Mouse (Mus musculus) hindbrain, embryonic 10.5 days (tissue): ENCODE data around the gene Txndc5. TPM values are rescaled to one million over a fixed set of nuclear protein-coding genes. Genes with fewer than 3 reads are reported as not detected.

Source experiments
- DNase-seq: peaks from one replicate; pipeline ENCODE4 v3.0.0-alpha.2; 2017; ENCODE audit warnings: low spot score
- H3K27ac ChIP-seq: fragments of 300-500 bp; sonication (generic); 2 replicates; pipeline ENCODE4 v1.5.1; 2016; ENCODE audit warnings: mild to moderate bottlenecking, moderate library complexity
- H3K27me3 ChIP-seq: fragments of 300-500 bp; sonication (generic); 2 replicates; pipeline ENCODE4 v1.6.1; 2016; ENCODE audit warnings: mild to moderate bottlenecking; ENCODE audit not compliant: poor library complexity, insufficient read depth, severe bottlenecking
- H3K36me3 ChIP-seq: fragments of 300-500 bp; sonication (generic); 2 replicates; pipeline ENCODE4 v1.6.1; 2016; ENCODE audit warnings: mild to moderate bottlenecking, moderate library complexity
- H3K4me1 ChIP-seq: fragments of 300-500 bp; sonication (generic); replicated peaks from 2 replicates; pipeline ENCODE4 v1.6.1; 2016; ENCODE audit warnings: mild to moderate bottlenecking
- H3K4me3 ChIP-seq: fragments of 300-500 bp; sonication (generic); 2 replicates; pipeline ENCODE4 v1.5.1; 2016; ENCODE audit warnings: mild to moderate bottlenecking, moderate library complexity
- H3K9me3 ChIP-seq: fragments of 300-500 bp; sonication (generic); 2 replicates; pipeline ENCODE4 v1.6.1; 2016; ENCODE audit warnings: mild to moderate bottlenecking, moderate library complexity
- WGBS: fragments of 180-500 bp; shearing (Covaris S2); methylation state at CpG from one replicate; pipeline ENCODE4 v1.1.7; 2016; 5-methylcytosine and 5-hydroxymethylcytosine counted together
- polyA plus RNA-seq: library from polyadenylated mRNA; unstranded; fragments of >200 nt; fragmentation: Nextera tagmentation; extraction: Ambion mirVana; gene quantifications from 2 replicates; pipeline ENCODE4 v1.2.1, GENCODE M21; 2016

Txndc5 gene
- polyA plus RNA-seq, 1 experiment from 2014 or later, result 141 TPM

GRCm38 (mm10) chr13:38486767-38487166, 41.9 kb downstream of the Txndc5 start:
- Histone ChIP-seq H3K27ac (no peak overlapping the region), H3K4me1 (peaks cover 10% of the 10 kb centered on the region; the same call in 1 of the 2 replicates), H3K4me3 (no peak overlapping the region), H3K27me3 (no peaks in the 10 kb centered on the region), H3K36me3 (no peaks in the 10 kb centered on the region), H3K9me3 (no peaks in the 10 kb centered on the region)
- WGBS, result 89% methylated on average over 6 of the region's 6 CpGs
- DNase-seq, result no peak

- no peak overlapping the region for H3K4me3 ChIP-seq
- H3K9me3 ChIP-seq, result no peaks in the 10 kb centered on the region
- H3K27me3 ChIP-seq, result no peaks in the 10 kb centered on the region
- WGBS, result 75% methylated on average over 5 of the region's 5 CpGs
- DNase-seq, result no peak
- H3K27ac ChIP-seq, result no peak overlapping the region
- H3K36me3 ChIP-seq, result no peaks in the 10 kb centered on the region
- H3K4me1 ChIP-seq, result peaks cover 11% of the 10 kb centered on the region; the same call in 1 of the 2 replicates
Measured at GRCm38 (mm10) chr13:38484701-38485100, 43.9 kb downstream of the Txndc5 start.

GRCm38 (mm10) chr13:38481021-38481420, 47.6 kb downstream of the Txndc5 start:
- no peaks in the 10 kb centered on the region for H3K36me3 ChIP-seq
- H3K27ac ChIP-seq, result no peak overlapping the region
- H3K27me3 ChIP-seq, result no peaks in the 10 kb centered on the region
- no peaks in the 10 kb centered on the region for H3K9me3 ChIP-seq
- H3K4me1 ChIP-seq, result peaks cover 15% of the 10 kb centered on the region
- H3K4me3 ChIP-seq, result no peak overlapping the region
- WGBS, result 91% methylated on average over 7 of the region's 7 CpGs
- no peak for DNase-seq

- WGBS, result 31% methylated on average over 8 of the region's 8 CpGs
- Histone ChIP-seq H3K9me3 (no peaks in the 10 kb centered on the region), H3K4me1 (peaks cover 7% of the 10 kb centered on the region), H3K36me3 (no peaks in the 10 kb centered on the region), H3K27ac (peak overlapping the region; percentile 66), H3K4me3 (no peak overlapping the region), H3K27me3 (no peaks in the 10 kb centered on the region)
- peak; percentile 47 for DNase-seq
Measured at GRCm38 (mm10) chr13:38476936-38477335, 51.7 kb downstream of the Txndc5 start.

GRCm38 (mm10) chr13:38473497-38473896, 55.1 kb downstream of the Txndc5 start:
- Histone ChIP-seq H3K4me1 (peaks cover 5% of the 10 kb centered on the region), H3K27me3 (no peaks in the 10 kb centered on the region), H3K27ac (no peak overlapping the region), H3K9me3 (no peaks in the 10 kb centered on the region), H3K4me3 (no peak overlapping the region), H3K36me3 (no peaks in the 10 kb centered on the region)
- DNase-seq, result no peak
- 90% methylated on average over 6 of the region's 6 CpGs for whole genome bisulfite sequencing

GRCm38 (mm10) chr13:38472636-38473035, 56.0 kb downstream of the Txndc5 start:
- no peak overlapping the region for H3K4me3 ChIP-seq
- WGBS, result 93% methylated on average over 4 of the region's 4 CpGs
- no peak overlapping the region for H3K27ac ChIP-seq
- no peaks in the 10 kb centered on the region for H3K36me3 ChIP-seq
- peaks cover 5% of the 10 kb centered on the region for H3K4me1 ChIP-seq
- H3K27me3 ChIP-seq, result no peaks in the 10 kb centered on the region
- H3K9me3 ChIP-seq, result no peaks in the 10 kb centered on the region
- no peak for DNase-seq

GRCm38 (mm10) chr13:38470882-38471281, 57.7 kb downstream of the Txndc5 start:
- no peak overlapping the region for H3K27ac ChIP-seq
- no peaks in the 10 kb centered on the region for H3K36me3 ChIP-seq
- no peaks in the 10 kb centered on the region for H3K4me1 ChIP-seq
- no peak for DNase-seq
- no peaks in the 10 kb centered on the region for H3K27me3 ChIP-seq
- H3K9me3 ChIP-seq, result no peaks in the 10 kb centered on the region
- WGBS, result 86% methylated on average over 5 of the region's 5 CpGs
- H3K4me3 ChIP-seq, result no peak overlapping the region

- H3K9me3 ChIP-seq, result no peaks in the 10 kb centered on the region
- DNase-seq, result no peak
- no peaks in the 10 kb centered on the region for H3K27me3 ChIP-seq
- H3K27ac ChIP-seq, result no peak overlapping the region
- no peaks in the 10 kb centered on the region for H3K4me1 ChIP-seq
- WGBS, result 79% methylated on average over 1 of the region's 1 CpGs
- H3K4me3 ChIP-seq, result no peak overlapping the region
- no peaks in the 10 kb centered on the region for H3K36me3 ChIP-seq
Measured at GRCm38 (mm10) chr13:38463410-38463809, 65.2 kb downstream of the Txndc5 start.

- 80% methylated on average over 5 of the region's 5 CpGs for WGBS
- peak overlapping the region; percentile 16; the same call in 1 of the 2 replicates for H3K27ac ChIP-seq
- H3K9me3 ChIP-seq, result no peaks in the 10 kb centered on the region
- peaks cover 14% of the 10 kb centered on the region for H3K4me1 ChIP-seq
- no peak overlapping the region for H3K4me3 ChIP-seq
- H3K36me3 ChIP-seq, result no peaks in the 10 kb centered on the region
- DNase-seq, result no peak
- H3K27me3 ChIP-seq, result no peaks in the 10 kb centered on the region
Measured at GRCm38 (mm10) chr13:38451446-38451845, 77.2 kb downstream of the Txndc5 start.

Other genes starting within 250 kb of the Txndc5 start
- gene Bmp6, start 183.7 kb downstream of the Txndc5 start, polyA plus RNA-seq, result 2.2 and 2.9 TPM in 2 replicates
- 20.1 and 25.8 TPM in 2 replicates for gene Bloc1s5, start 106.3 kb upstream of the Txndc5 start, polyA plus RNA-seq
- 69.4 and 71.5 TPM in 2 replicates for gene Eef1e1, start 130.2 kb upstream of the Txndc5 start, polyA plus RNA-seq